Mouse (Mus musculus) stomach, postnatal 0 days (tissue): ENCODE data around the gene Ubl4b.

Experiments
- CTCF ChIP-seq: IDR thresholded peaks from 2 replicates; pipeline ENCODE4 v1.5.1; 2016; ENCODE audit warnings: antibody characterized with exemption, low read depth, mild to moderate bottlenecking, moderate library complexity
- EP300 ChIP-seq: optimal IDR thresholded peaks from 2 replicates; pipeline ENCODE3; 2016; ENCODE audit warnings: antibody characterized with exemption

- TF ChIP-seq CTCF (no peak), EP300 (no peak)
Observed at GRCm38 (mm10) chr3:107528401-107529118, 26.3 kb downstream of the Ubl4b start.
